Mouse (Mus musculus) embryonic facial prominence, embryonic 15.5 days (tissue): Measurements from ENCODE around the gene Ptgfrn. TPM values are rescaled to one million over a fixed set of nuclear protein-coding genes. Genes with fewer than 3 reads are reported as not detected.

Experiments used
- ATAC-seq: fragments of 200-750 bp; cut with Nextera tagmentation; 2 replicates; pipeline ENCODE4 v1.8.0; 2017; ENCODE audit warnings: low read depth, moderate TSS enrichment; ENCODE audit not compliant: insufficient number of reproducible peaks, low FRiP score, low TSS enrichment
- H3K27ac ChIP-seq: fragments of 300-500 bp; sonication (generic); replicated peaks from 2 replicates; pipeline ENCODE4 v1.5.1; 2015; ENCODE audit warnings: mild to moderate bottlenecking, inconsistent platforms
- H3K27me3 ChIP-seq: fragments of 300-500 bp; sonication (generic); 2 replicates; pipeline ENCODE4 v1.6.1; 2015; ENCODE audit warnings: inconsistent platforms
- H3K36me3 ChIP-seq: fragments of 300-500 bp; sonication (generic); 2 replicates; pipeline ENCODE4 v1.6.1; 2015; ENCODE audit warnings: mild to moderate bottlenecking, inconsistent platforms
- H3K4me1 ChIP-seq: fragments of 300-500 bp; sonication (generic); 2 replicates; pipeline ENCODE4 v1.6.1; 2015; ENCODE audit warnings: inconsistent platforms
- H3K4me2 ChIP-seq: fragments of 300-500 bp; sonication (generic); replicated peaks from 2 replicates; pipeline ENCODE4 v1.6.1; 2015; ENCODE audit warnings: mild to moderate bottlenecking, inconsistent platforms
- H3K4me3 ChIP-seq: fragments of 300-500 bp; sonication (generic); replicated peaks from 2 replicates; pipeline ENCODE4 v1.5.1; 2015; ENCODE audit warnings: mild to moderate bottlenecking, inconsistent platforms
- H3K9ac ChIP-seq: fragments of 300-500 bp; sonication (generic); 2 replicates; pipeline ENCODE4 v1.6.1; 2015; ENCODE audit warnings: inconsistent platforms
- H3K9me3 ChIP-seq: fragments of 300-500 bp; sonication (generic); replicated peaks from 2 replicates; pipeline ENCODE4 v1.6.1; 2016; ENCODE audit warnings: inconsistent platforms
- WGBS: fragments of 180-500 bp; shearing (Covaris S2); methylation state at CpG from one replicate; pipeline ENCODE4 v1.1.7; 2015; 5-methylcytosine and 5-hydroxymethylcytosine counted together
- polyA plus RNA-seq: library from polyadenylated mRNA; unstranded; fragments of >200 nt; fragmentation: Nextera tagmentation; extraction: Ambion mirVana; gene quantifications from 2 replicates; pipeline ENCODE4 v1.2.1, GENCODE M21; 2015

Ptgfrn gene
- polyA plus RNA-seq, 1 experiment from 2014 or later = 7.4 TPM

DNA sequence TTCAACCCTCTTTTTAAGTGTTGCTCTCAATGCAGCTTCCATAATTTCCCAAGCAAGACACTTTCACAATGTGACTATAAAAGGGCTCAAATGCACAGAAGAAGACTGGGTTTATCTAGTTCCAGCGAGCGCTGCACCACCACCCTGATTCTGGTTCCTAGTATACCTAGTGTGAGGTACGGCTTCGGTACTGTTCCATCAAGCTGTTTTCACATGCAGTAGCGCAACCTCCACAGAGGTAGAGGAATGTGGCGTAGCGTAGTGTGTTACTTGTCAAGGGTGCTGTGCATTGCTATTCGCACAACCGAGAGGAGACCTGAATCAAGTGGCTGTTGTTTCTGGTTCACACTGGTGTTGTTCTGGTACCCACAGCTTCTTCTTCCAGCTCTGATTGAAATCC, 24.8 kb upstream of the Ptgfrn start:
- no peak overlapping the region for H3K4me3 ChIP-seq
- no peak for ATAC-seq
- H3K4me1 ChIP-seq = peaks cover 12% of the 10 kb centered on the region
- no peaks in the 10 kb centered on the region for H3K9me3 ChIP-seq
- no peak overlapping the region for H3K9ac ChIP-seq
- H3K4me2 ChIP-seq = no peak overlapping the region
- WGBS = 94% methylated on average over 9 of the region's 9 CpGs
- no peaks in the 10 kb centered on the region for H3K36me3 ChIP-seq
- H3K27ac ChIP-seq = no peak overlapping the region
- no peaks in the 10 kb centered on the region for H3K27me3 ChIP-seq

- no peaks in the 10 kb centered on the region for H3K36me3 ChIP-seq
- H3K27me3 ChIP-seq = no peaks in the 10 kb centered on the region
- no peak for ATAC-seq
- no peak overlapping the region for H3K4me2 ChIP-seq
- H3K9me3 ChIP-seq = no peaks in the 10 kb centered on the region
- H3K4me1 ChIP-seq = peaks cover 16% of the 10 kb centered on the region
- H3K9ac ChIP-seq = no peak overlapping the region
- H3K4me3 ChIP-seq = no peak overlapping the region
- H3K27ac ChIP-seq = no peak overlapping the region
- 67% methylated on average over 6 of the region's 6 CpGs for WGBS
Measured at GRCm38 (mm10) chr3:101132981-101133380, 22.9 kb upstream of the Ptgfrn start.

GRCm38 (mm10) chr3:101131772-101132171, 21.7 kb upstream of the Ptgfrn start:
- H3K4me1 ChIP-seq = peaks cover 16% of the 10 kb centered on the region
- H3K4me3 ChIP-seq = no peak overlapping the region
- H3K27ac ChIP-seq = no peak overlapping the region
- H3K9me3 ChIP-seq = no peaks in the 10 kb centered on the region
- H3K4me2 ChIP-seq = no peak overlapping the region
- no peak for ATAC-seq
- no peaks in the 10 kb centered on the region for H3K27me3 ChIP-seq
- no peaks in the 10 kb centered on the region for H3K36me3 ChIP-seq
- whole genome bisulfite sequencing = 92% methylated on average over 5 of the region's 5 CpGs
- no peak overlapping the region for H3K9ac ChIP-seq

DNA sequence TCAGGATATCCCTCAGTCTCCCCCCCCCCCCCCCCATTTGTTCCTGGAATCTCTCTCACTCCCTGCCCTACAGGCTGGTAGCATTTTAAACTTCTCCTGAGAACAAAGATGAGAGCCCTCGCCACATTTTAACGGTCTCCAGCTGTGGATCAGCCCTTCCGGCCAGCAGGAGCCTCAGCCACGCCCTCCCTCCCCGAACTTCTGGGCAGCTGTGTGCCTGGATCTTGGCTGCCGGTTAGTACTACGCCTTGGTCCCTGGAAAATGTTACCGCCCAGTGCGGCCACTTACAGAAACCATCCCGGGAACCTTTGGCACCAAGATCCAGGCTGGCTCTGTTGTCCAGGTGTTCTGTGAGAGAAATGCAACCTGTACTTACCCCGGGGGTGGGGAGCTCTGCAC, 20.4 kb upstream of the Ptgfrn start:
- Histone ChIP-seq H3K36me3 (no peaks in the 10 kb centered on the region), H3K9ac (no peak overlapping the region), H3K27ac (peak overlapping the region; percentile 29), H3K4me1 (peaks cover 11% of the 10 kb centered on the region), H3K9me3 (no peaks in the 10 kb centered on the region), H3K4me2 (peak overlapping the region; percentile 45), H3K4me3 (peak overlapping the region; percentile 13; the same call in 1 of the 2 replicates), H3K27me3 (no peaks in the 10 kb centered on the region)
- peak; percentile 82 for ATAC-seq
- 2% methylated on average over 11 of the region's 11 CpGs for WGBS

- Histone ChIP-seq H3K27me3 (no peaks in the 10 kb centered on the region), H3K9me3 (no peaks in the 10 kb centered on the region), H3K27ac (no peak overlapping the region; the same call in 1 of the 2 replicates), H3K9ac (no peak overlapping the region), H3K4me3 (no peak overlapping the region), H3K4me2 (no peak overlapping the region), H3K36me3 (no peaks in the 10 kb centered on the region), H3K4me1 (peaks cover 11% of the 10 kb centered on the region)
- WGBS = 71% methylated on average over 3 of the region's 3 CpGs
- no peak for ATAC-seq
Measured at GRCm38 (mm10) chr3:101129620-101130019, 19.5 kb upstream of the Ptgfrn start.

GRCm38 (mm10) chr3:101129090-101129489, 19.0 kb upstream of the Ptgfrn start:
- no peak overlapping the region for H3K9ac ChIP-seq
- no peak overlapping the region for H3K4me2 ChIP-seq
- peak; percentile 18; the same call in 1 of the 2 replicates for ATAC-seq
- H3K4me1 ChIP-seq = peaks cover 11% of the 10 kb centered on the region
- no peaks in the 10 kb centered on the region for H3K27me3 ChIP-seq
- H3K9me3 ChIP-seq = no peaks in the 10 kb centered on the region
- no peak overlapping the region; the same call in 1 of the 2 replicates for H3K27ac ChIP-seq
- no peaks in the 10 kb centered on the region for H3K36me3 ChIP-seq
- no peak overlapping the region for H3K4me3 ChIP-seq

DNA sequence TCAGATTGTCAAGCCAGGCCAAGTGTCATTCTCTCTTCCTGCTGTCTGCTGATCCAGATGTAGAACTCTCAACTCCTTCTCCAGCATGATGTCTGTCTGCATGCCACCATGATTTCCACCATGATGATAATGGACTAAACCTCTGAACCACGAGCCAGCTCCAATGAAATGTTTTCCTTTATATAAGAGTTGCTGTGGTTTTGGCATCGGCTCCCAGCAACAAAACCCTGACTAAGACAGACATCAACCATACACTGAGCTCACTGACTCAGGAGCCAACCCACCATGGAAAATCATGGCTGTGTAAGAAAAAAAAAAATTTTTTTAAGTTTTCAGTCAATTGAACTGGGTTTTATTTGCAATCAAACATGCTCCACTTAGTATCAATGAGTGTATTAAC, 17.7 kb upstream of the Ptgfrn start:
- Histone ChIP-seq H3K9me3 (no peaks in the 10 kb centered on the region), H3K9ac (no peak overlapping the region)

DNA sequence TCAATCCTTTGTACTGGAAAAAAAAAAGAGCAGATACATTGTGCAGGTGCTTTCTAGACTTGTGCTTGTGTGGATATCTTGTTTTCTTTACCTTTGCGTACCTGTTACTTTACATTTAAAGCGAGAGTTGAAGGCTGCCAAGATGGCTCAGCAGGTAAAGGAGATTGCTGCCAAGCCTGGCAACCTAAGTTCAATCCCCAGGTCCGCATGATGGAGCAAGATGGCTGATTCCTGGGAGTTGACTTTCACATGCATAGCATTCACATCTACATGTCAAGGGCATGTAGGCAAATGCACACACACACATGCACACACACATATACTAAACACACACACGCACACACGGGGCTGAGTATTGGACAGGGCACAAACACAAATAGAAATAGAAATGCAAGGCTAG, 14.6 kb upstream of the Ptgfrn start:
- Histone ChIP-seq H3K27ac (no peak overlapping the region), H3K4me2 (no peak overlapping the region), H3K36me3 (no peaks in the 10 kb centered on the region), H3K4me1 (0 out of 2 replicates have a peak, but pooled peaks cover 2% of the 10 kb centered on the region), H3K9me3 (no peaks in the 10 kb centered on the region), H3K9ac (no peak overlapping the region), H3K4me3 (no peak overlapping the region), H3K27me3 (no peaks in the 10 kb centered on the region)
- 91% methylated on average over 5 of the region's 5 CpGs for WGBS
- ATAC-seq = no peak

More for the DNA sequence above, 17.7 kb upstream of the Ptgfrn start:
- no peaks in the 10 kb centered on the region for H3K36me3 ChIP-seq
- no peak overlapping the region for H3K4me3 ChIP-seq
- H3K4me1 ChIP-seq = peaks cover 11% of the 10 kb centered on the region
- 75% methylated on average over 2 of the region's 2 CpGs for WGBS
- no peak for ATAC-seq
- no peak overlapping the region for H3K27ac ChIP-seq
- no peak overlapping the region for H3K4me2 ChIP-seq
- no peaks in the 10 kb centered on the region for H3K27me3 ChIP-seq

DNA sequence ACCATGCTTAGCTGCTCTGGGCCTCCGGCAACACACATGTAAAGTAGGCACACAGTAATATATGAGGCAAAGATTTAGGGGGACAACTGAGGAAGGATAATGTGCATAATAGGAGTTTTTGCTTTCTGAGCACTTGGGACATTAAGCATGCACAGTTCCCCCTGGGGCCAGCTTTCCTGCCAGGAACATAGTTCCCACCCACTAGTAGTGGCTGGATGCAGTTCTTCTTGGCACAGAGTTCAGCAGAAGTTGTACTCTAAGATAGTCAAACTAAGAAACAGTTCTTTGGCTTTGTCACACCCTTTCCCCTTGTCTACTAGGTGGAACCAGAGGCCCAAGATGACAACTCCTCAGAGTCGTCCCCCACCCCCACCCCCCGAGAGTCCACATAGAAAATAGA, 12.4 kb upstream of the Ptgfrn start:
- H3K4me3 ChIP-seq = no peak overlapping the region
- H3K4me2 ChIP-seq = no peak overlapping the region
- no peak overlapping the region for H3K27ac ChIP-seq
- no peak for ATAC-seq
- no peaks in the 10 kb centered on the region for H3K4me1 ChIP-seq
- 75% methylated on average over 3 of the region's 3 CpGs for WGBS
- H3K9me3 ChIP-seq = no peaks in the 10 kb centered on the region
- no peaks in the 10 kb centered on the region for H3K27me3 ChIP-seq
- no peaks in the 10 kb centered on the region for H3K36me3 ChIP-seq
- no peak overlapping the region for H3K9ac ChIP-seq

- Histone ChIP-seq H3K4me2 (no peak overlapping the region), H3K27me3 (no peaks in the 10 kb centered on the region), H3K36me3 (no peaks in the 10 kb centered on the region), H3K27ac (no peak overlapping the region), H3K4me1 (0 out of 2 replicates have a peak, but pooled peaks cover 6% of the 10 kb centered on the region), H3K9me3 (no peaks in the 10 kb centered on the region), H3K4me3 (no peak overlapping the region), H3K9ac (no peak overlapping the region)
- WGBS = 90% methylated on average over 11 of the region's 11 CpGs
- ATAC-seq = no peak
Measured at GRCm38 (mm10) chr3:101117774-101118173, 7.7 kb upstream of the Ptgfrn start.

DNA sequence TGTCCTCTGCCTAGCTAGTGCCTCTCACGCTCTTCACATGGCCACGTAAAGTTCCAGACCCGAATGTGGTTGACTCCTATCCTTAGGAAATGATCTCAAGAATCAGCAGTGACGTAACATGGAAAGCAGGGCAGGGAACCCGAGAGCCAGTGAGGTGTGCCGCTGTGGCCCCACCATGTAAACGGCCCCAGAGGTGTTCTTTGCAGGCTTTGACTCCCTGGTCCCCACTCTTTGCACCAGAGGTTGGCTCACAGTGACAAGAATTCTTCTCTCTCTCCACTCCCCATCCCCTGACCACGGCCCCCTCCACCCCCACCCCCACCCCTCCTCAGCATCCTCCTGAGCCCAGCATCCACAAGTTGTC, 7.3 kb upstream of the Ptgfrn start:
- H3K9ac ChIP-seq = no peak overlapping the region
- H3K36me3 ChIP-seq = no peaks in the 10 kb centered on the region
- no peaks in the 10 kb centered on the region for H3K27me3 ChIP-seq
- no peak overlapping the region for H3K4me2 ChIP-seq
- 90% methylated on average over 8 of the region's 8 CpGs for WGBS
- no peak overlapping the region for H3K4me3 ChIP-seq
- H3K27ac ChIP-seq = no peak overlapping the region
- ATAC-seq = no peak
- H3K4me1 ChIP-seq = peaks cover 10% of the 10 kb centered on the region; the same call in 1 of the 2 replicates
- no peaks in the 10 kb centered on the region for H3K9me3 ChIP-seq
